11 mouse cellular contexts compared by ENCODE assay signal in genomic region chr6:136988536-136989060, GRCm38 (mm10).
"Had no signal": no experiment of that assay in that cellular context is flagged by ENCODE, and none has a peak within 500 bp of the region (broad histone marks: within the 10 kb centered on the region; RNA-seq: fewer than 3 reads in every experiment).

No protein-coding gene starts in this region.

- H3K4me3 ChIP-seq: kidney, embryonic 15.5 days; left cerebral cortex, adult 2 months; limb, embryonic 15.5 days; liver, embryonic 12.5 days; midbrain, embryonic 13.5 days had no signal

- H3K9ac ChIP-seq: kidney, embryonic 15.5 days; limb, embryonic 15.5 days; liver, embryonic 12.5 days; lung, embryonic 14.5 days; midbrain, embryonic 13.5 days had no signal

- H3K36me3 ChIP-seq: kidney, embryonic 15.5 days; limb, embryonic 15.5 days; liver, embryonic 12.5 days; midbrain, embryonic 13.5 days had no signal

- ATAC-seq: liver, embryonic 12.5 days; midbrain, embryonic 13.5 days had no signal

- H3K9me3 ChIP-seq: kidney, embryonic 15.5 days; limb, embryonic 15.5 days; liver, embryonic 12.5 days; midbrain, embryonic 13.5 days had no signal

- DNase-seq: kidney, postnatal 14 days; lung, embryonic 14.5 days; lung, postnatal 10 days; lung, postnatal 4 days; right cerebral cortex, postnatal 14 days; thymus, postnatal 36 days had no signal

- H3K27ac ChIP-seq: kidney, embryonic 15.5 days; left cerebral cortex, adult 2 months; limb, embryonic 15.5 days; liver, embryonic 12.5 days; midbrain, embryonic 13.5 days had no signal

- H3K27me3 ChIP-seq: kidney, embryonic 15.5 days; limb, embryonic 15.5 days; liver, embryonic 12.5 days; midbrain, embryonic 13.5 days had no signal

- H3K4me2 ChIP-seq: kidney, embryonic 15.5 days; limb, embryonic 15.5 days; liver, embryonic 12.5 days; lung, embryonic 14.5 days; midbrain, embryonic 13.5 days had no signal
